Mouse (Mus musculus) megakaryocyte-erythroid progenitor cell, adult 5 weeks (primary cell): ENCODE data around the gene Olfr1040. TPM values are rescaled to one million over a fixed set of nuclear protein-coding genes. Genes with fewer than 3 reads are reported as not detected.

Experiments used
- polyA plus RNA-seq: library from polyadenylated mRNA; stranded (reverse); fragments of >175 nt; gene quantifications from 2 replicates; pipeline ENCODE4 v1.2.3, GENCODE M21; 2012

Olfr1040 gene
- polyA plus RNA-seq, result not detected in 2 replicates

GRCm38 (mm10) chr2:86146632-86147031, at the start of gene Olfr1040:
Gene Olfr1040 (minus strand): TSS chr2:86146732.

GRCm38 (mm10) chr2:86185583-86185982, 39.1 kb upstream of the Olfr1040 start, which contains the start of gene Olfr52:
Gene Olfr52 (minus strand): TSS chr2:86185683.

GRCm38 (mm10) chr2:86177720-86178119, 31.2 kb upstream of the Olfr1040 start, which contains the start of gene Olfr1044:
Gene Olfr1044 (minus strand): TSS chr2:86177820.

GRCm38 (mm10) chr2:86167422-86167821, 20.9 kb upstream of the Olfr1040 start, which contains the start of gene Olfr1043:
Gene Olfr1043 (minus strand): TSS chr2:86167522.

DNA sequence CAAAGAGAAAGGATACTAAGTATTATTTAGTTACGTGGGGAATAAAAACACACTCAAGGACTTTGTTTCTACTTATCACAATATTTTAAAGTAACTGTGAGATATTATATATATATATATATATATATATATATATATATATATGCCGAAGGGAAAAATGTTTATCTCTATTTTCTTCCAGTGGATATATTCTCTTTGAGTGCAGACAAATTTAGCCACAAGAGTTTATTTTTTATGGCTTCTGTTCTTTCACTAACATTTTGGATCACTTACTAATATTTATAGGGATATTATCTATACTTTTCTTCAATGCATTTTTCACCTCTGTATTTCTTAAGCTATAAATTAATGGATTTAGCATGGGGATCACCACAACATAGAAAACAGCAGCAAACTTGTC, 15.2 kb upstream of the Olfr1040 start, which contains the start of gene Olfr1042:
Gene Olfr1042, minus strand, starts transcription at position 101 of the 400 bp plus-strand sequence.

GRCm38 (mm10) chr2:86135828-86136227, 10.7 kb downstream of the Olfr1040 start, which contains the start of gene Olfr1039:
Gene Olfr1039 (minus strand): TSS chr2:86135928.

Other genes starting within 250 kb of the Olfr1040 start
- not detected in 2 replicates for gene Olfr1024, start 241.7 kb downstream of the Olfr1040 start, polyA plus RNA-seq
- gene Olfr1025-ps1, start 231.5 kb downstream of the Olfr1040 start, polyA plus RNA-seq, result not detected in 2 replicates
- gene Olfr1026, start 225.2 kb downstream of the Olfr1040 start, polyA plus RNA-seq, result not detected in 2 replicates
- gene Olfr1028, start 196.3 kb downstream of the Olfr1040 start, polyA plus RNA-seq, result not detected in 2 replicates
- gene Olfr1029, start 172.8 kb downstream of the Olfr1040 start, polyA plus RNA-seq, result not detected in 2 replicates
- gene Olfr1030, start 167.5 kb downstream of the Olfr1040 start, polyA plus RNA-seq, result not detected in 2 replicates
- not detected in 2 replicates for gene Olfr1031, start 156.4 kb downstream of the Olfr1040 start, polyA plus RNA-seq
- not detected in 2 replicates for gene Olfr1032, start 141.2 kb downstream of the Olfr1040 start, polyA plus RNA-seq
- 0.02 TPM in 1 of 2 replicates, not detected in the other for gene Olfr1033, start 126.1 kb downstream of the Olfr1040 start, polyA plus RNA-seq
- not detected in 2 replicates for gene Olfr1034, start 100.9 kb downstream of the Olfr1040 start, polyA plus RNA-seq
- not detected in 2 replicates for gene Olfr1036, start 72.7 kb downstream of the Olfr1040 start, polyA plus RNA-seq
- not detected in 2 replicates for gene Olfr1037, start 59.3 kb downstream of the Olfr1040 start, polyA plus RNA-seq
- 0.02 TPM in 1 of 2 replicates, not detected in the other for gene Olfr1039, start 10.8 kb downstream of the Olfr1040 start, polyA plus RNA-seq
- gene Olfr1042, start 15.1 kb upstream of the Olfr1040 start, polyA plus RNA-seq, result not detected in 2 replicates
- gene Olfr1043, start 20.8 kb upstream of the Olfr1040 start, polyA plus RNA-seq, result not detected in 2 replicates
- gene Olfr1044, start 31.1 kb upstream of the Olfr1040 start, polyA plus RNA-seq, result not detected in 2 replicates
- not detected in 2 replicates for gene Olfr52, start 39.0 kb upstream of the Olfr1040 start, polyA plus RNA-seq
- gene Olfr1045, start 56.3 kb upstream of the Olfr1040 start, polyA plus RNA-seq, result not detected in 2 replicates
- not detected in 2 replicates for gene Olfr1046, start 72.6 kb upstream of the Olfr1040 start, polyA plus RNA-seq
- gene Olfr1047, start 84.7 kb upstream of the Olfr1040 start, polyA plus RNA-seq, result not detected in 2 replicates
- not detected in 2 replicates for gene Olfr1048, start 93.6 kb upstream of the Olfr1040 start, polyA plus RNA-seq
- gene Olfr1049, start 111.6 kb upstream of the Olfr1040 start, polyA plus RNA-seq, result not detected in 2 replicates
- not detected in 2 replicates for gene Olfr1051, start 132.4 kb upstream of the Olfr1040 start, polyA plus RNA-seq
- gene Olfr1052, start 145.7 kb upstream of the Olfr1040 start, polyA plus RNA-seq, result not detected in 2 replicates
- gene Olfr1053, start 168.6 kb upstream of the Olfr1040 start, polyA plus RNA-seq, result not detected in 2 replicates
- not detected in 2 replicates for gene Olfr1054, start 188.7 kb upstream of the Olfr1040 start, polyA plus RNA-seq
- gene Olfr1055, start 203.6 kb upstream of the Olfr1040 start, polyA plus RNA-seq, result not detected in 2 replicates
- not detected in 2 replicates for gene Olfr1056, start 215.7 kb upstream of the Olfr1040 start, polyA plus RNA-seq
- gene Olfr1057, start 231.7 kb upstream of the Olfr1040 start, polyA plus RNA-seq, result not detected in 2 replicates
- gene Olfr1058, start 241.8 kb upstream of the Olfr1040 start, polyA plus RNA-seq, result not detected in 2 replicates